Mouse (Mus musculus): ENCODE results near the gene Ankmy1. TPM values are rescaled to one million over a fixed set of nuclear protein-coding genes. Genes with fewer than 3 reads are reported as not detected.

Gene Ankmy1
- polyA plus RNA-seq, 1 experiment: 0.41 TPM

- no peak for TF ChIP-seq POLR2A (IDR thresholded peaks at IDR 0.05; ENCODE audit: borderline replicate concordance, extremely low read depth, insufficient read depth, insufficient read length, poor library complexity, severe bottlenecking)
- no peak for TF ChIP-seq CTCF (IDR thresholded peaks at IDR 0.05; ENCODE audit: borderline replicate concordance, extremely low read depth, insufficient read depth, insufficient read length)
- no peak for DNase-seq (ENCODE audit: low read depth)
Measured at GRCm38 (mm10) chr1:92933611-92934010, 30.9 kb upstream of the Ankmy1 start.

- TF ChIP-seq POLR2A (IDR thresholded peaks at IDR 0.05; ENCODE audit: borderline replicate concordance, extremely low read depth, insufficient read depth, insufficient read length, poor library complexity, severe bottlenecking): no peak
- no peak for TF ChIP-seq CTCF (IDR thresholded peaks at IDR 0.05; ENCODE audit: borderline replicate concordance, extremely low read depth, insufficient read depth, insufficient read length)
- no peak for DNase-seq (ENCODE audit: low read depth)
Measured at GRCm38 (mm10) chr1:92930171-92930706, 27.5 kb upstream of the Ankmy1 start.

- TF ChIP-seq POLR2A (IDR thresholded peaks at IDR 0.05; ENCODE audit: borderline replicate concordance, extremely low read depth, insufficient read depth, insufficient read length, poor library complexity, severe bottlenecking) (no peak), CTCF (IDR thresholded peaks at IDR 0.05; ENCODE audit: borderline replicate concordance, extremely low read depth, insufficient read depth, insufficient read length) (no peak)
- no peak for DNase-seq (ENCODE audit: low read depth)
Measured at GRCm38 (mm10) chr1:92921496-92921895, 18.8 kb upstream of the Ankmy1 start.

GRCm38 (mm10) chr1:92920474-92921200 is 17.9 kb upstream of the Ankmy1 start:
- no peak for DNase-seq (ENCODE audit: low read depth)
- TF ChIP-seq POLR2A (IDR thresholded peaks at IDR 0.05; ENCODE audit: borderline replicate concordance, extremely low read depth, insufficient read depth, insufficient read length, poor library complexity, severe bottlenecking): no peak
- TF ChIP-seq CTCF (IDR thresholded peaks at IDR 0.05; ENCODE audit: borderline replicate concordance, extremely low read depth, insufficient read depth, insufficient read length): no peak

- no peak for DNase-seq (ENCODE audit: low read depth)
- TF ChIP-seq POLR2A (IDR thresholded peaks at IDR 0.05; ENCODE audit: borderline replicate concordance, extremely low read depth, insufficient read depth, insufficient read length, poor library complexity, severe bottlenecking): no peak
- TF ChIP-seq CTCF (IDR thresholded peaks at IDR 0.05; ENCODE audit: borderline replicate concordance, extremely low read depth, insufficient read depth, insufficient read length): no peak
Measured at GRCm38 (mm10) chr1:92919775-92920174, 17.1 kb upstream of the Ankmy1 start.

- DNase-seq (ENCODE audit: low read depth): no peak
- TF ChIP-seq POLR2A (IDR thresholded peaks at IDR 0.05; ENCODE audit: borderline replicate concordance, extremely low read depth, insufficient read depth, insufficient read length, poor library complexity, severe bottlenecking) (no peak), CTCF (IDR thresholded peaks at IDR 0.05; ENCODE audit: borderline replicate concordance, extremely low read depth, insufficient read depth, insufficient read length) (no peak)
Measured at GRCm38 (mm10) chr1:92919151-92919550, 16.4 kb upstream of the Ankmy1 start.

GRCm38 (mm10) chr1:92916725-92917124 is 14.0 kb upstream of the Ankmy1 start:
- no peak for DNase-seq (ENCODE audit: low read depth)
- no peak for TF ChIP-seq POLR2A (IDR thresholded peaks at IDR 0.05; ENCODE audit: borderline replicate concordance, extremely low read depth, insufficient read depth, insufficient read length, poor library complexity, severe bottlenecking)
- no peak for TF ChIP-seq CTCF (IDR thresholded peaks at IDR 0.05; ENCODE audit: borderline replicate concordance, extremely low read depth, insufficient read depth, insufficient read length)

- DNase-seq (ENCODE audit: low read depth): no peak
- TF ChIP-seq CTCF (IDR thresholded peaks at IDR 0.05; ENCODE audit: borderline replicate concordance, extremely low read depth, insufficient read depth, insufficient read length) (no peak), POLR2A (IDR thresholded peaks at IDR 0.05; ENCODE audit: borderline replicate concordance, extremely low read depth, insufficient read depth, insufficient read length, poor library complexity, severe bottlenecking) (no peak)
Measured at GRCm38 (mm10) chr1:92914993-92915392, 12.3 kb upstream of the Ankmy1 start.

- DNase-seq (ENCODE audit: low read depth): no peak
- TF ChIP-seq CTCF (IDR thresholded peaks at IDR 0.05; ENCODE audit: borderline replicate concordance, extremely low read depth, insufficient read depth, insufficient read length) (no peak), POLR2A (IDR thresholded peaks at IDR 0.05; ENCODE audit: borderline replicate concordance, extremely low read depth, insufficient read depth, insufficient read length, poor library complexity, severe bottlenecking) (no peak)
Measured at GRCm38 (mm10) chr1:92914239-92914638, 11.5 kb upstream of the Ankmy1 start.

GRCm38 (mm10) chr1:92912286-92912685 is 9.6 kb upstream of the Ankmy1 start:
- no peak for DNase-seq (ENCODE audit: low read depth)
- no peak for TF ChIP-seq POLR2A (IDR thresholded peaks at IDR 0.05; ENCODE audit: borderline replicate concordance, extremely low read depth, insufficient read depth, insufficient read length, poor library complexity, severe bottlenecking)
- peak; percentile 34; the same call in 1 of the 2 replicates for TF ChIP-seq CTCF (IDR thresholded peaks at IDR 0.05; ENCODE audit: borderline replicate concordance, extremely low read depth, insufficient read depth, insufficient read length)

- peak; percentile 30 for DNase-seq (ENCODE audit: low read depth)
- no peak for TF ChIP-seq POLR2A (IDR thresholded peaks at IDR 0.05; ENCODE audit: borderline replicate concordance, extremely low read depth, insufficient read depth, insufficient read length, poor library complexity, severe bottlenecking)
- TF ChIP-seq CTCF (IDR thresholded peaks at IDR 0.05; ENCODE audit: borderline replicate concordance, extremely low read depth, insufficient read depth, insufficient read length): no peak
Measured at GRCm38 (mm10) chr1:92911721-92912138, 9.0 kb upstream of the Ankmy1 start.

All from brain, embryonic 14.5 days (tissue).